Mouse (Mus musculus): ENCODE results near the gene Nrde2. TPM values are rescaled to one million over a fixed set of nuclear protein-coding genes. Genes with fewer than 3 reads are reported as not detected.

Nrde2 gene
- total and polyA plus RNA-seq, 3 experiments: 5.1 to 11.0 (median 7.9) TPM

GRCm38 (mm10) chr12:100142848-100143523, 16.5 kb downstream of the Nrde2 start:
- WGBS: 93% methylated on average over 11 of the region's 11 CpGs
- Histone ChIP-seq H3K4me3 (no peak overlapping the region), H3K27ac (no peak overlapping the region), H3K9ac (ENCODE audit: low read depth, low read length) (no peak overlapping the region), H3K36me3 (ENCODE audit: control insufficient read depth, insufficient read depth, low read length) (no peaks in the 10 kb centered on the region), H3K79me2 (replicated peaks; ENCODE audit: control insufficient read depth, insufficient read depth, low read length) (no peaks in the 10 kb centered on the region), H3K27me3 (ENCODE audit: control insufficient read depth, insufficient read depth, low read length) (no peaks in the 10 kb centered on the region), H3K4me1 (ENCODE audit: control insufficient read depth, insufficient read depth, low read length) (no peaks in the 10 kb centered on the region)
- TF ChIP-seq EP300 (IDR thresholded peaks at IDR 0.05; ENCODE audit: insufficient read depth, low read depth, low read length) (no peak), POLR2A (IDR thresholded peaks at IDR 0.05; ENCODE audit: insufficient read depth, low read depth, low read length) (no peak), CTCF (IDR thresholded peaks at IDR 0.05) (no peak)
- DNase-seq: no peak
- intact Hi-C loops (cut with DNase I): no loop called here

- Histone ChIP-seq H3K4me1 (ENCODE audit: control insufficient read depth, insufficient read depth, low read length) (no peaks in the 10 kb centered on the region), H3K79me2 (replicated peaks; ENCODE audit: control insufficient read depth, insufficient read depth, low read length) (no peaks in the 10 kb centered on the region), H3K4me3 (no peak overlapping the region), H3K36me3 (ENCODE audit: control insufficient read depth, insufficient read depth, low read length) (no peaks in the 10 kb centered on the region), H3K27me3 (ENCODE audit: control insufficient read depth, insufficient read depth, low read length) (no peaks in the 10 kb centered on the region), H3K9ac (ENCODE audit: low read depth, low read length) (no peak overlapping the region), H3K27ac (no peak overlapping the region)
- intact Hi-C loops (cut with DNase I): no loop called here
- no peak for DNase-seq
- 81% methylated on average over 3 of the region's 3 CpGs for WGBS
- TF ChIP-seq CTCF (IDR thresholded peaks at IDR 0.05) (no peak), EP300 (IDR thresholded peaks at IDR 0.05; ENCODE audit: insufficient read depth, low read depth, low read length) (no peak), POLR2A (IDR thresholded peaks at IDR 0.05; ENCODE audit: insufficient read depth, low read depth, low read length) (no peak)
These were observed 24.3 kb downstream of the Nrde2 start for GRCm38 (mm10) chr12:100135117-100135516.

- no peaks in the 10 kb centered on the region for H3K79me2 ChIP-seq (replicated peaks; ENCODE audit: control insufficient read depth, insufficient read depth, low read length)
- H3K36me3 ChIP-seq (ENCODE audit: control insufficient read depth, insufficient read depth, low read length): no peaks in the 10 kb centered on the region
- no peak overlapping the region for H3K9ac ChIP-seq (ENCODE audit: low read depth, low read length)
- no peak overlapping the region for H3K4me3 ChIP-seq
- DNase-seq: no peak
- H3K27ac ChIP-seq: no peak overlapping the region
- H3K4me1 ChIP-seq (ENCODE audit: control insufficient read depth, insufficient read depth, low read length): no peaks in the 10 kb centered on the region
- TF ChIP-seq CTCF (IDR thresholded peaks at IDR 0.05) (no peak), POLR2A (IDR thresholded peaks at IDR 0.05; ENCODE audit: insufficient read depth, low read depth, low read length) (no peak), EP300 (IDR thresholded peaks at IDR 0.05; ENCODE audit: insufficient read depth, low read depth, low read length) (no peak)
- no peaks in the 10 kb centered on the region for H3K27me3 ChIP-seq (ENCODE audit: control insufficient read depth, insufficient read depth, low read length)
- 76% methylated on average over 11 of the region's 11 CpGs for WGBS
- intact Hi-C loops (cut with DNase I): no loop called here
These were observed 25.0 kb downstream of the Nrde2 start for GRCm38 (mm10) chr12:100134395-100134936.

- 32% methylated on average over 8 of the region's 8 CpGs for WGBS
- Histone ChIP-seq H3K79me2 (replicated peaks; ENCODE audit: control insufficient read depth, insufficient read depth, low read length) (no peaks in the 10 kb centered on the region), H3K27ac (no peak overlapping the region), H3K9ac (ENCODE audit: low read depth, low read length) (no peak overlapping the region), H3K4me1 (ENCODE audit: control insufficient read depth, insufficient read depth, low read length) (peaks cover 12% of the 10 kb centered on the region), H3K4me3 (no peak overlapping the region), H3K36me3 (ENCODE audit: control insufficient read depth, insufficient read depth, low read length) (peaks cover 2% of the 10 kb centered on the region; the same call in 1 of the 2 replicates), H3K27me3 (ENCODE audit: control insufficient read depth, insufficient read depth, low read length) (no peaks in the 10 kb centered on the region)
- peak; percentile 51 to 72 for DNase-seq
- TF ChIP-seq CTCF (IDR thresholded peaks at IDR 0.05) (peak; percentile 90), POLR2A (IDR thresholded peaks at IDR 0.05; ENCODE audit: insufficient read depth, low read depth, low read length) (no peak)
- intact Hi-C loops (cut with DNase I): no loop called here
These were observed 27.8 kb downstream of the Nrde2 start for GRCm38 (mm10) chr12:100131655-100132054.

GRCm38 (mm10) chr12:100131167-100131566, 28.3 kb downstream of the Nrde2 start:
- Histone ChIP-seq H3K9ac (ENCODE audit: low read depth, low read length) (no peak overlapping the region), H3K36me3 (ENCODE audit: control insufficient read depth, insufficient read depth, low read length) (peaks cover 2% of the 10 kb centered on the region; the same call in 1 of the 2 replicates), H3K4me1 (ENCODE audit: control insufficient read depth, insufficient read depth, low read length) (peaks cover 12% of the 10 kb centered on the region), H3K27me3 (ENCODE audit: control insufficient read depth, insufficient read depth, low read length) (no peaks in the 10 kb centered on the region), H3K79me2 (replicated peaks; ENCODE audit: control insufficient read depth, insufficient read depth, low read length) (no peaks in the 10 kb centered on the region), H3K27ac (no peak overlapping the region), H3K4me3 (no peak overlapping the region)
- TF ChIP-seq EP300 (IDR thresholded peaks at IDR 0.05; ENCODE audit: insufficient read depth, low read depth, low read length) (no peak), POLR2A (IDR thresholded peaks at IDR 0.05; ENCODE audit: insufficient read depth, low read depth, low read length) (no peak), CTCF (IDR thresholded peaks at IDR 0.05) (no peak)
- DNase-seq: no peak
- 91% methylated on average over 9 of the region's 9 CpGs for WGBS
- intact Hi-C loops (cut with DNase I): no loop called here

GRCm38 (mm10) chr12:100128961-100129360, 30.5 kb downstream of the Nrde2 start:
- 73% methylated on average over 8 of the region's 8 CpGs for WGBS
- H3K27me3 ChIP-seq (ENCODE audit: control insufficient read depth, insufficient read depth, low read length): no peaks in the 10 kb centered on the region

More at GRCm38 (mm10) chr12:100128961-100129360, 30.5 kb downstream of the Nrde2 start:
- Histone ChIP-seq H3K27ac (peak overlapping the region; percentile 62), H3K36me3 (ENCODE audit: control insufficient read depth, insufficient read depth, low read length) (peaks cover 2% of the 10 kb centered on the region; the same call in 1 of the 2 replicates), H3K4me1 (ENCODE audit: control insufficient read depth, insufficient read depth, low read length) (peaks cover 12% of the 10 kb centered on the region), H3K4me3 (no peak overlapping the region), H3K9ac (ENCODE audit: low read depth, low read length) (no peak overlapping the region), H3K79me2 (replicated peaks; ENCODE audit: control insufficient read depth, insufficient read depth, low read length) (no peaks in the 10 kb centered on the region)
- TF ChIP-seq CTCF (IDR thresholded peaks at IDR 0.05): no peak
- TF ChIP-seq EP300 (IDR thresholded peaks at IDR 0.05; ENCODE audit: insufficient read depth, low read depth, low read length): no peak
- no peak for TF ChIP-seq POLR2A (IDR thresholded peaks at IDR 0.05; ENCODE audit: insufficient read depth, low read depth, low read length)
- no peak for DNase-seq
- intact Hi-C loops (cut with DNase I): no loop called here

Data from heart, adult 2 months (tissue).